Mouse (Mus musculus) heart, adult 8-10 months (tissue): ENCODE results near the gene P2rx5. TPM values are rescaled to one million over a fixed set of nuclear protein-coding genes. Genes with fewer than 3 reads are reported as not detected.

Experiments used
- DNase-seq: peaks from one replicate; pipeline ENCODE4 v3.0.0; 2022; ENCODE audit warnings: low spot score
- total RNA-seq, 4 experiments: library from RNA; stranded (reverse); gene quantifications; 2 replicates each; pipeline ENCODE4 v1.2.4; 2022

The P2rx5 gene
- 10 to 100 TPM; 14.2 to 19.7 (median 16.6) TPM for total RNA-seq

- DNase-seq: no peak
These were observed at the start of gene P2rx5 for GRCm38 (mm10) chr11:73159957-73160810. TSS of gene P2rx5 (plus strand) at chr11:73160421.

- no peak for DNase-seq
These were observed 48.8 kb upstream of the P2rx5 start for GRCm38 (mm10) chr11:73111414-73111813.

GRCm38 (mm10) chr11:73126495-73126894, 33.7 kb upstream of the P2rx5 start:
- DNase-seq: no peak

GRCm38 (mm10) chr11:73131020-73131419, 29.2 kb upstream of the P2rx5 start:
- DNase-seq: no peak

- no peak for DNase-seq
These were observed 27.2 kb upstream of the P2rx5 start for GRCm38 (mm10) chr11:73132999-73133398.

- DNase-seq: no peak
These were observed 26.0 kb upstream of the P2rx5 start for GRCm38 (mm10) chr11:73134222-73134621.

- DNase-seq: no peak
These were observed 23.6 kb upstream of the P2rx5 start for GRCm38 (mm10) chr11:73136587-73136986.

- DNase-seq: no peak
These were observed 23.1 kb upstream of the P2rx5 start for GRCm38 (mm10) chr11:73137116-73137515.

GRCm38 (mm10) chr11:73137591-73138501, 22.4 kb upstream of the P2rx5 start, which contains the start of gene Haspin:
TSS of gene Haspin (minus strand) at chr11:73138294.
- peak; percentile 87 for DNase-seq

GRCm38 (mm10) chr11:73144261-73144681, 15.9 kb upstream of the P2rx5 start:
- DNase-seq: no peak

GRCm38 (mm10) chr11:73146026-73146974, 13.9 kb upstream of the P2rx5 start:
- DNase-seq: no peak

GRCm38 (mm10) chr11:73146975-73147365, 13.3 kb upstream of the P2rx5 start:
- no peak for DNase-seq

GRCm38 (mm10) chr11:73148209-73148608, 12.0 kb upstream of the P2rx5 start:
- no peak for DNase-seq

- no peak for DNase-seq
These were observed 5.2 kb upstream of the P2rx5 start for GRCm38 (mm10) chr11:73155071-73155470.

- DNase-seq: peak; percentile 67
These were observed 585 bp downstream of the P2rx5 start for GRCm38 (mm10) chr11:73160811-73161200.

- no peak for DNase-seq
These were observed 1.4 kb downstream of the P2rx5 start for GRCm38 (mm10) chr11:73161616-73162015.

GRCm38 (mm10) chr11:73162284-73162683, 2.1 kb downstream of the P2rx5 start:
- DNase-seq: no peak

GRCm38 (mm10) chr11:73168071-73168470, 7.8 kb downstream of the P2rx5 start:
- no peak for DNase-seq

- no peak for DNase-seq
These were observed 8.4 kb downstream of the P2rx5 start for GRCm38 (mm10) chr11:73168576-73168975.

GRCm38 (mm10) chr11:73169231-73169630, 9.0 kb downstream of the P2rx5 start:
- DNase-seq: peak; percentile 42

GRCm38 (mm10) chr11:73172186-73172585, 12.0 kb downstream of the P2rx5 start:
- DNase-seq: peak; percentile 84
